Mouse (Mus musculus): ENCODE results near the gene Spata2. TPM values are rescaled to one million over a fixed set of nuclear protein-coding genes. Genes with fewer than 3 reads are reported as not detected.
A peak's percentile ranks its signal among the peaks of the same experiment; 100 is the strongest.

The Spata2 gene
- polyA plus RNA-seq, 1 experiment from 2014 or later = 23.7 TPM

GRCm38 (mm10) chr2:167496437-167496836 is 3.8 kb upstream of the Spata2 start:
- in situ Hi-C loops (cut with MboI; ENCODE audit: low pct_unique_long_range_greater_than_20kb) = no loop called here
- ATAC-seq (no peak), DNase-seq (ENCODE audit: low read depth, low spot score) (no peak)
- TF ChIP-seq CTCF (IDR thresholded peaks at IDR 0.05) = no peak
- POLR2A ChIA-PET = no interaction called here
- no peaks in the 10 kb centered on the region for H3K27me3 ChIP-seq
- CTCF ChIA-PET = no interaction called here

DNA sequence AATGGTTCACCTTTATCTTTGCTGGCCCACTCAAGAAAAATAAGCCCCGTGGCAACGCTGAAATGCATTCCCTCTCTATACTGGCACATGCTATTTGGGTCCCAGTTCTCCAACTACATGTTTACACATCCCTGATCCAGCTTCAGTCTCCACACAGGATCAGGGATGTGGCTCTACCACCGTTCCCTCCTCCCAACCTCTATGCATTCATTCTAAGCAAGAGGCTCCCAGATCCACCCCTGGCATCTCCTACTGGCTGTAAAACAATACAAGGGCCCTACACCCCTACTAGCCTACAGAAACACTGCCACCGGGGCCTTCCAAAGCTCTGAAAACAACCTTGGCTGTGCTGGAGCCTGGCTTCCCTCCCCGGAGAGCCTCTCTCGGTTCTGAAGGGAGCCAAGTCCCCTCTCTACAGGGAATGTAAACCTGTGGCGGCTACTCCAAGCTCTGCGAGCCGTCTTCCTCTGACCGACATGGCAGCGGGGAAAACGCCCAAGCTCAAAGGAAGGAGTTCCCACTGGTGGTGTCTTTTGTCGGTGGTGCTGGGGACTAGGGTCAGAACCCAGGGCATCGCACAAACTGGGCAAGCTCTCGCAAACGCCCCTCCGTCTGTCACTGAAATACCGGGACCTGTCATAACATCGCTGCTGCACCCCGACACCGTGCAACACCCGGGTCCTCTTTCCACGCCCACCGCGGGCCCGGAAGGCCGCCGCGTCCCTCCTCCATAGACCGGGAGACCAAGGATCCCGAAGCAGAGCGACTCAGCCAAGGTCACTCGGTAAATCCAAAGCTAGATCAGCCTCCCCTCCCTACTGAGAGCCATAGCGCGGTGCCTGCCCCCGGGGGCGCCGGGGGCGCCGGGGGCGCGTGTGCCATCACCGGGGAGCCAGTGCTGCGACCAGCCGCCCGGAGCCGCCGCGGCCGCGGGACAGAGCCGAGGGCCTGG is 654 bp downstream of the Spata2 start, which contains the start of gene Rnf114:
TSS of gene Rnf114 (plus strand) at position 889 of the 952 bp plus-strand sequence.
- DNase-seq (ENCODE audit: low read depth, low spot score) = no peak
- in situ Hi-C loops (cut with MboI; ENCODE audit: low pct_unique_long_range_greater_than_20kb) = no loop called here
- TF ChIP-seq CTCF (IDR thresholded peaks at IDR 0.05) = no peak
- POLR2A ChIA-PET = interaction anchor here (0.5 to 1.9 kb wide), 6 partner anchors 11 to 173 kb away, joined by 3 to 6 read pairs (median 4); no protein-coding TSS in a partner anchor
- no peaks in the 10 kb centered on the region for H3K27me3 ChIP-seq
- CTCF ChIA-PET = interaction anchor here (2.5 kb wide), 1 partner anchor 20 kb away, joined by 8 read pairs; no protein-coding TSS in a partner anchor
- ATAC-seq = peak; percentile 48

DNA sequence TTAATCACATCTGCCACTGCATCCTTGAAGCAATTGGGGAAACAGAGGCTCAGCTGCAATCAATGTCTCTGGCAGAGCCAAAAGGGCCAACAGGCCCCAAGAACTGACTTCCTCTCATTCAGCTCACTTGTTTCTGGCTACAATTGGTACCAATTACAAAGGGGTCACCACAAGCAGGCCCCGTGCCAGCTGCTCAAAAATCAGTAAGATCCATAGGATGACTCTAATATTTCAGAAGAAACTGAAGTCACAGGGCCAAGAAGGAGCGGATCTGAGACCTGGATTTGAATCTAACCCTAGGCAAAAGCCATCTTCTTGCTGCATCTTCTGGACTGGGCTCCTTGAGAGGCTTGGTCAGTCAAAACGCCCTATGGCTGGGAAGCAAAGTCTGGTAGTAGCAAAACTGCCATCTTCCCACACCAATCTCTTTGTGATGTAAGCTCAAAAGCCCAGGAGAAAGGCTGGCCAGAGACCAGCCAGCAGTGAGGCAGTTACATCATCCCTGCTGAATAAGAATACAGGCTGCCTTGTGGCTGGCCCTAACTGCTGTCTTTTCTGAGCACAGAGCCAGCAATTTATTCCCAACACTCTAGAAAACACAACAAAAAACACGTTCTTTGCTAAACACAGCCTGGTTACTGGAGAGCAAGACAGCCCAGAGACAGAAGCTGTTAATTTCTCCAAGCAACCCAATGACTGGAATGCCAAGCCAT is 1.7 kb downstream of the Spata2 start:
- CTCF ChIA-PET = no interaction called here
- POLR2A ChIA-PET = interaction anchor here (0.5 to 1.9 kb wide), 3 partner anchors 27 to 175 kb away, joined by 4 to 5 read pairs (median 4); no protein-coding TSS in a partner anchor
- ATAC-seq = no peak
- in situ Hi-C loops (cut with MboI; ENCODE audit: low pct_unique_long_range_greater_than_20kb) = no loop called here
- DNase-seq (ENCODE audit: low read depth, low spot score) = no peak
- TF ChIP-seq CTCF (IDR thresholded peaks at IDR 0.05) = no peak
- H3K27me3 ChIP-seq = no peaks in the 10 kb centered on the region

DNA sequence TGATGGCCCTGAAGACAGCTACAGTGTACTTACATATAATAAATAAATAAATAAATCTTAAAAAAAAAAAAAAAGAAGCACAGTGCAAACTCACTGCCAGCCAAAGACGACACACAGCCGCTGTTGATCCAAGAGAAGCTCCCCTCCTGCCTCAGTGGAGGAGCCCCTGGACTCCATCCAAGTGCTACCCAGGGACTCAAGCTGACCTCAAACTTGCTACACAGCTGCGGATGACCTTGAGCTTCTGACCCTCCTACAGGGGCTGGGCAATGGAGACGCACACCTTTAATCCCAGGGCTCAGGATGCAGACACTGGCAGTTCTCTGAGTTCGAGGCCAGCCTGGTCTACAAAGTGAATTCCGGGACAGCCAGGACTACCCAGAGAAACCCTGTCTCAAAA is 4.7 kb downstream of the Spata2 start:
- CTCF ChIA-PET = no interaction called here
- in situ Hi-C loops (cut with MboI; ENCODE audit: low pct_unique_long_range_greater_than_20kb) = loop anchor here (10.0 kb wide), 1 partner anchor 877 kb away; no protein-coding TSS in a partner anchor
- DNase-seq (ENCODE audit: low read depth, low spot score) (no peak), ATAC-seq (no peak)
- TF ChIP-seq CTCF (IDR thresholded peaks at IDR 0.05) = no peak
- H3K27me3 ChIP-seq = no peaks in the 10 kb centered on the region
- POLR2A ChIA-PET = interaction anchor here (0.7 to 1.4 kb wide), 2 partner anchors 12 to 52 kb away, joined by 3 to 4 read pairs; no protein-coding TSS in a partner anchor

GRCm38 (mm10) chr2:167487551-167487950 is 5.1 kb downstream of the Spata2 start:
- CTCF ChIA-PET = no interaction called here
- TF ChIP-seq CTCF (IDR thresholded peaks at IDR 0.05) = no peak
- no peak for ATAC-seq
- no peak for DNase-seq (ENCODE audit: low read depth, low spot score)
- in situ Hi-C loops (cut with MboI; ENCODE audit: low pct_unique_long_range_greater_than_20kb) = loop anchor here (10.0 kb wide), 1 partner anchor 877 kb away; no protein-coding TSS in a partner anchor
- no peaks in the 10 kb centered on the region for H3K27me3 ChIP-seq
- POLR2A ChIA-PET = interaction anchor here (0.7 to 1.4 kb wide), 2 partner anchors 11 to 51 kb away, joined by 3 to 4 read pairs; no protein-coding TSS in a partner anchor

GRCm38 (mm10) chr2:167486573-167486972 is 6.1 kb downstream of the Spata2 start:
- POLR2A ChIA-PET = interaction anchor here (1.1 to 1.7 kb wide), 2 partner anchors 17 to 23 kb away, joined by 3 to 4 read pairs; no protein-coding TSS in a partner anchor
- in situ Hi-C loops (cut with MboI; ENCODE audit: low pct_unique_long_range_greater_than_20kb) = loop anchor here (10.0 kb wide), 1 partner anchor 878 kb away; no protein-coding TSS in a partner anchor
- no peak for ATAC-seq
- no peak for TF ChIP-seq CTCF (IDR thresholded peaks at IDR 0.05)
- CTCF ChIA-PET = interaction anchor here (1.4 kb wide), 1 partner anchor 68 kb away, joined by 3 read pairs; no protein-coding TSS in a partner anchor
- no peak for DNase-seq (ENCODE audit: low read depth, low spot score)
- H3K27me3 ChIP-seq = no peaks in the 10 kb centered on the region

DNA sequence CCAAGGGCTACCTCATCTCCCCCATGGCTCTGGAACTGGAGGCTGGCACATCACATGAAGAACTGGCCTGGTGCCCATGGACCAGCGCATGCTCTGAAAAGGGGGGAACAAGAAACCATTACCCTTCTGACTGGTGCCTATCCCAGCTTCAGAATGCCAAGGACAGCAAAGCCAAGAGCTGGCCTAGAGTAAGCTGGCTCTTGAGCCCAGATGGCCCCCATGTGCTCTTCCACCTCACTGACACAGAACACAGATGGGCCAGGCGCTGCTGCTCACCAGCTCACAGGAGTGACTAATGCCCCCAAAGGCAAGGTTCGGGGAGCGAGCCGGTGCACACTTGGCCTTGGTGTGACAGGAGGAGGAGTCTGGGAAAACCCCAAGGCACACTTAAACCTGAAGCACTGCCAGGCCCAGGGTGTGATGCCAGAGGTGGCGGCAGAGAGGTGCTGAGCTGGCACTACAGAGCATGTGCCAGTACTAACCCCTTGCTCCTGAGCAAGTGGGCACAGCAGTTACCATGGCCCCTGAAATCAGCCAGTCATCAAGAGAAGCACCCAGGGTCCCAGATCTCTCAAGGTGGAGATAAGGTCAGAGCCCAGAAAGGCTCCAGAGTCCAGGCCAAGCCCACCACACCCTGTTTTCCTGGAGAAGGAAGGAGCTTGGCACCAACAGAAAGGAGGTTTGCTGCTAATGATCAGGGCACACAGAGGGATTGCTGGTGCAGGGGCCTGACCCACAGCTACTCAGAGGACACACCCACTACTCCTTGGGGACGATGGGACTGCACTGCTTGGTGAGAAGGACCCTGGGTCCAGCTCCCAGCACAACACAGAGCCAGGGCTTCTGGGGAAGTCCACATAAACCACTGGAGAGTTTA is 6.9 kb downstream of the Spata2 start:
- peak; percentile 85 for ATAC-seq
- in situ Hi-C loops (cut with MboI; ENCODE audit: low pct_unique_long_range_greater_than_20kb) = loop anchor here (10.0 kb wide), 1 partner anchor 879 kb away; no protein-coding TSS in a partner anchor
- ChIA-PET POLR2A (interaction anchor here (1.1 to 1.7 kb wide), 2 partner anchors 16 to 22 kb away, joined by 3 to 4 read pairs; no protein-coding TSS in a partner anchor), CTCF (interaction anchor here (1.0 to 1.4 kb wide), 2 partner anchors 9 to 67 kb away, joined by 3 read pairs; no protein-coding TSS in a partner anchor)
- no peak for TF ChIP-seq CTCF (IDR thresholded peaks at IDR 0.05)
- H3K27me3 ChIP-seq = no peaks in the 10 kb centered on the region
- peak; percentile 77 for DNase-seq (ENCODE audit: low read depth, low spot score)

GRCm38 (mm10) chr2:167484932-167485331 is 7.8 kb downstream of the Spata2 start:
- ATAC-seq = no peak
- H3K27me3 ChIP-seq = no peaks in the 10 kb centered on the region
- DNase-seq (ENCODE audit: low read depth, low spot score) = no peak
- in situ Hi-C loops (cut with MboI; ENCODE audit: low pct_unique_long_range_greater_than_20kb) = loop anchor here (10.0 kb wide), 1 partner anchor 880 kb away; no protein-coding TSS in a partner anchor
- no peak for TF ChIP-seq CTCF (IDR thresholded peaks at IDR 0.05)
- POLR2A ChIA-PET = interaction anchor here (1.7 kb wide), 1 partner anchor 15 kb away, joined by 3 read pairs; no protein-coding TSS in a partner anchor
- CTCF ChIA-PET = interaction anchor here (1.0 to 1.4 kb wide), 2 partner anchors 8 to 66 kb away, joined by 3 read pairs; no protein-coding TSS in a partner anchor

- POLR2A ChIA-PET = interaction anchor here (0.5 kb wide), 1 partner anchor 63 kb away, joined by 3 read pairs; no protein-coding TSS in a partner anchor
- CTCF ChIA-PET = no interaction called here
- TF ChIP-seq CTCF (IDR thresholded peaks at IDR 0.05) = no peak
- no peak for DNase-seq (ENCODE audit: low read depth, low spot score)
- no peak for ATAC-seq
- in situ Hi-C loops (cut with MboI; ENCODE audit: low pct_unique_long_range_greater_than_20kb) = loop anchor here (10.0 kb wide), 1 partner anchor 881 kb away; no protein-coding TSS in a partner anchor
- H3K27me3 ChIP-seq = no peaks in the 10 kb centered on the region
These were observed 8.8 kb downstream of the Spata2 start for GRCm38 (mm10) chr2:167483827-167484410.
